Mouse (Mus musculus) frontal cortex, postnatal 25 days (tissue): ENCODE measurements at regions not wholly inside any gene's neighbourhood (a gene's known extent, or its start where the extent isn't known, plus 50 kb on each side); places are given as distances from the start of the nearest gene placed in this dataset.

Source experiments
- DNase-seq, 2 experiments: peaks; one replicate each; pipeline ENCODE4 v3.0.0; 2022; ENCODE audit warnings: low spot score in 2 of 2

GRCm38 (mm10) chr2:179336235-179336634 lies 106.0 kb upstream of the Cdh4 start:
- DNase-seq: no peak

GRCm38 (mm10) chr2:179352676-179353075 lies 89.6 kb upstream of the Cdh4 start:
- DNase-seq: no peak

- DNase-seq: no peak
These were observed 87.4 kb upstream of the Cdh4 start for GRCm38 (mm10) chr2:179354866-179355265.

GRCm38 (mm10) chr2:179370882-179371546 lies 71.2 kb upstream of the Cdh4 start:
- DNase-seq: no peak

GRCm38 (mm10) chr2:179371553-179371952 lies 70.7 kb upstream of the Cdh4 start:
- no peak for DNase-seq

GRCm38 (mm10) chr2:179379691-179380443 lies 62.4 kb upstream of the Cdh4 start:
- DNase-seq: no peak

- DNase-seq: no peak
These were observed 61.9 kb upstream of the Cdh4 start for GRCm38 (mm10) chr2:179380444-179380705.

GRCm38 (mm10) chr2:179381916-179382315 lies 60.3 kb upstream of the Cdh4 start:
- DNase-seq: no peak

GRCm38 (mm10) chr2:179382594-179382993 lies 59.6 kb upstream of the Cdh4 start:
- DNase-seq: no peak

GRCm38 (mm10) chr2:179386871-179387270 lies 55.4 kb upstream of the Cdh4 start:
- no peak for DNase-seq

- DNase-seq: no peak
These were observed 51.7 kb upstream of the Cdh4 start for GRCm38 (mm10) chr2:179390486-179390885.

GRCm38 (mm10) chr2:179390924-179391461 lies 51.2 kb upstream of the Cdh4 start:
- no peak for DNase-seq
